Mouse (Mus musculus): ENCODE measurements at regions not wholly inside any gene's neighbourhood (a gene's known extent, or its start where the extent isn't known, plus 50 kb on each side); places are given as distances from the start of the nearest gene placed in this dataset.
A peak's percentile ranks its signal among the peaks of the same experiment; 100 is the strongest.
"Not testable (repeated sequence)": the region's sequence is repeated elsewhere in the genome, so short reads cannot be mapped to it uniquely, and the experiment has no call there.

DNA sequence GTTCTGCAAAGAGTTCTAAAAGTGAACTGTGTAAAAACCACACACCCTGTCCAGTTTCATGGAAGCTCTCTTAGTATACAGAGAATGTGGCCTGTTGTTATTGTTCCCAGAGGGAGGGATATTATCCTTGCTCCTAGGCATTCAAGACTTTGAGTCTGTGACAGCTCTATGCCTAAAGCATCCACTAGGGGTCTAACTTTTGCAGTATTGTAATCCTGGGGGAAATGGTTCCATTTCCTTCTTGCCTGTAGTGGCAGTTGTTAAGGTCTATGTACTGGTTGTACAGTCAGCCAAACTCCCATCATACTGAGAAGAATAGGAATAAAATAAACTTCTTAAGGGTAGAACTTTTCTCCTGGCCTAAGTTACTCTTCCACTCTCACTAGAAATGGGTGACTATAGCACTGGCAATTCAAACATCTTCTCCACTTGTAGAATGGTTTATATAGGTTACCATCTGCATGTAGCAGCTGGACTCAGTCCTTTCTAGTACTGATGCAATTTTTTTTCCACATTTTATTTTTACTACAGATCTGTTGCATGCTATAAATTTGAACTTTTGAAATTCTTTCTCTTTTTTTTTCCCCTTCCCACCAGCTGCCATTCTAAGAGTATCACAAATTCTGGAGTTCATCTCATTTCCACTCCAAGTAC, 51.4 kb upstream of the Dpt start:
- DNase-seq, result peak; percentile 22

DNA sequence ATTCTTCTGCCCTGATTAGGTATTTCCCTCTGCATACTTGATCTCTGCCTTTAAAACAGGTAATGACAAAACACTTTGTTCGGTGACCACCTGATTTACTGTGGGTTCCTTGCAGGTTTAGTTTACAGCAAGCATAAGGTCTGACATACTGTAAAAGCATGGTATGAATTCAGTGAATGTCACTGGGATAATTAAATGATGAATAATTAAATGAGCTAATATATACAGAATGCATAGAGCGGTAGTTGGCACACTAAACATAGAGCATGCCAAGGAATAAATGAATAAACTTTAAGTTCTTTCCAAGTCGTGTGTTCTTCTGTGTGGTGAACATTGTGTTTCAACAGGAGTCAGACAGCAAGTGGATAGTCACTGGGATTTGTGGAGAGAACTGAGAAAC, 51.9 kb upstream of the Dpt start:
- no peak for DNase-seq

DNA sequence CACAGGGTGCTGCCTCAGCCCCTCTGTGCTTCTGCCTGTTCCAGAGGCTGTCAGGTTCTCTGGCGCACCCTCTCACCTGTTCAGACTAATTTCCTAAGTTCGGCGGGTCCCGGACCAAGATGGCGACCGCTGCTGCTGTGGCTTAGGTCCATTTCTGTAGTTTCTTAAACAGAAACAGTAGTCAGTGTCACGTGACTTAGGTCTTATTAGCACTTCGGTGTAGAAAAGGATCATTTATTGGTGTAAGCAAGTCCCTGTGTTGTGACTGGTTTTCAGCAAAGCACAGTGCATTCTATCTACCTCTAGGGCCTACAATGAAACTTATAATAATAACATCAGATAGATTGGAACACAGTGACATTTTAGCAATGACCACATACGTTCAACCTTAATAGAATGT, 53.5 kb upstream of the Dpt start:
- not testable (repeated sequence) for DNase-seq

DNA sequence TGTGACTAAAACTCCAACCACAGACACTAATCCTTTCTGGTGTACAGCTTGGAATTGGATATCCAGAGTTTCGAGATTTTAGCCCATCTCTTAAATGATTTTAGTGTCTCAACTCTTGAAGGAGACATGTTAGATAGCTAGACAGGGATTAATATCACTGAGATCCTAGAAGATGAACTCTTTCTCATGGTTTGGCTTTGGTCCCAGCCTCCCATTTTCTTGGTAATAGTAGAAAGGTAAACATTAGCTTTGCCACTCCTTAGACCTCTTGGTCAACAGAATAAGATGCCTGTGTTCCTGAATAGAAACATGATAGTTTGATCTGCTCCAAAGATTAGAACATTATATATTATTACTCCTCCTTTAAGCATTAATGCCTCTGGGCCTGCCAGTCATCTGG, 60.8 kb upstream of the Dpt start:
- no peak for DNase-seq

DNA sequence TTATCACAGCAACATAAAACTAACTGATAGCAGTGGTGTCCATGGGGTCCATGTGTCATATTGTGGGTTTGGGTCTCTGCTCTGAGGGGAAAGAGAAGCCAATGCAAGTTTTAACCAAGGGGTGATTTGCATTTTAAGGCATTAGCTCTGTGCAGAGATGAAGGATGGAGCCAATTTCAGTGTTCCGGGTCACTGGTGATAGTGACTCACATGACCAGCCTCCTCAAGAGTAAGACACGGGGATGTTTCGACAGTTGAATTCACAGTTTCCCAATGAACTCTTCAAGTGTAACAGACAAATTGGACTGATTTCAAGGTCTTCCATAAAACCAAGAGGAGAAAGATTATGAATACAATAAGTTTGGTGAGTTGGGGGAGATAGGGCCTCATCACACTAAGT, 62.7 kb upstream of the Dpt start:
- DNase-seq, result no peak

DNA sequence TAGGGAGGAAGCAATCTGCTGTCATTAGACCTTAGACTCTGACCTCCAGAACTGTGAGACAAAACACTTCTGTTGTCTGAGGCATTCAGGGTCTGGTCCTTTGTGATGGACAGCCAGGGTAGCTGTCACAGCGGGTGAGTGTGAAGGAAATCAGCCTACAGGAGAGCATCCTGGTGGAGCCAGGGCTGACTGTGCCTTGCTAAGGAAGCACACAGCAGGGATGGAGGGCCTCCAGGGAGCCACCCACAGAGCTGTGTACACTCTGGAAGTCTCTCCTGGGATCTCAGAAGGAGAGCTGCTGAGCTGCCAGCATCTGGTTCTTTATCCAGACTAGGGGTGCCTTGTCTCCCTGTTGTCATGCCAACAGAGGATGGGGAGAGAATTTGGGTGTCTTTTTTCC, 74.4 kb upstream of the Dpt start:
- no peak for DNase-seq

DNA sequence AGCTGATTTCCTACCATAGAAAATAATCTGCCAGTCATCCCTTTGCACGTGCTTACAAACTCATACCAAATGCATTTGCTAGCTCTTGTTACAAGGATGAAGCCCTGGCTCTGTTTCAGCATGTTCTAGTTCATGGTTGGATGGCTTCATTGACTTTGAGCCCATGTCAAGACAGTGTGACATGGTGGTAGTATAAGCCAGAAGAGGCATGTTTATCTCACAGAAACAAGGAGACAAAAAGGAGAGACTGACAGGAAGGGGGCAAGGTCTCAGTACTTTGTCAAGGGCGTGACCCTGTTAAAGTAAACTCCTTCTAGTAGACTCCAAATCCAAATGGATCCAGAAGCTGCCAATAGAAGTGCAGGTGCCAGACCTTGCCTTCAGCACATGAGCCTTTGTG, 81.5 kb upstream of the Dpt start:
- no peak for DNase-seq

DNA sequence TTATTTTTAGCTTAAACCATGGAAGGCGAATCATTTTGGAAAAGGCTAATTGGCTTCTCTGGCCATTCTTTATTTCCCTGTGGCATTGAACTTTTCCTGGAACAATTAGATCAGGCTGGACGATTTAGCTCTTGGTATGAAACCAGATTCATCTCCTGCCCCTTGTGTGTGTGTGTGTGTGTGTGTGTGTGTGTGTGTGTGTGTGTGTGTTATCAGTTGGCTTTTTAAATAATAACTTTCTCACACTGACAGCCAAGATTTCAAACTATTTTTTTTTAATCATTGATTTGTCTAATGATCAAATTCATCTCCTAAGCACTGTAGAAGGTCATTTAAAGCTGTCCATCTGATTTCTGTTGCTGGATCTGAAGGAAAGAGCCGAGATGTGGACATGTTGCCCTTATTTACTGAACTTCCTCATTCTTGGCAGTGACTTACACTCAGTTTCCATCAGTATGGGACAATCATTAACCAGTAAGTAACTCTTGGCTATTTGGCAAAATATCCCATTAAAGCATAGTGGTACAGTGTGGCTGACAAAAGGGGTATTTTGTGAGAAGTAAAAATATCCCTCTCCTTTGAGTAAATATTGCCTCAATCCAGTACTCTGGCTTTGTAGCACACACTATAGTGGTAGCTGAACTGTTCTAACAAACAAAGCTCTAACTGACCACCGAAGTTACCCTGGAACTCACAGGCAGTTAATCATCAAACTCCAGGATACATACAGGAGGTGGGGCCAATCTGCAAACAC, 82.5 kb upstream of the Dpt start:
- no peak for DNase-seq

DNA sequence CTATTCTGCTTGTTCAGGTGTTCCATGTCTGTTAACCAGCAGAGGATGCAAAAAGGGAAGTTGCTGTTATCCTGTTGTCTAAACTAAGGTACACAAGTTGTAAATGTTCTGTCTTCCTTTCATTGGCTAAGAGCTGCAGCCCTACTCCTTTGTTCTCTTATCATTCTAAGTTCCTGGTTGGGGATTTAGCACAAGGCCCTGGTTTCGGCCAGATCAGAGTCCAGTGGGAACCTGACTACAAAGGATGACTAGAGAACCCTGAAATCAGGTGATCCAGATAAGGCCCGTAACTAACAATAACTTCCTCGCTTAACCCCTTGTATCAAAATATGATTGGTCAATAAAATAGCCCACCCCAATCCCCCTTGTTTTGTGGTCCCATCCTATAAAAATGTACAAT, 83.9 kb upstream of the Dpt start:
- DNase-seq, result no peak

DNA sequence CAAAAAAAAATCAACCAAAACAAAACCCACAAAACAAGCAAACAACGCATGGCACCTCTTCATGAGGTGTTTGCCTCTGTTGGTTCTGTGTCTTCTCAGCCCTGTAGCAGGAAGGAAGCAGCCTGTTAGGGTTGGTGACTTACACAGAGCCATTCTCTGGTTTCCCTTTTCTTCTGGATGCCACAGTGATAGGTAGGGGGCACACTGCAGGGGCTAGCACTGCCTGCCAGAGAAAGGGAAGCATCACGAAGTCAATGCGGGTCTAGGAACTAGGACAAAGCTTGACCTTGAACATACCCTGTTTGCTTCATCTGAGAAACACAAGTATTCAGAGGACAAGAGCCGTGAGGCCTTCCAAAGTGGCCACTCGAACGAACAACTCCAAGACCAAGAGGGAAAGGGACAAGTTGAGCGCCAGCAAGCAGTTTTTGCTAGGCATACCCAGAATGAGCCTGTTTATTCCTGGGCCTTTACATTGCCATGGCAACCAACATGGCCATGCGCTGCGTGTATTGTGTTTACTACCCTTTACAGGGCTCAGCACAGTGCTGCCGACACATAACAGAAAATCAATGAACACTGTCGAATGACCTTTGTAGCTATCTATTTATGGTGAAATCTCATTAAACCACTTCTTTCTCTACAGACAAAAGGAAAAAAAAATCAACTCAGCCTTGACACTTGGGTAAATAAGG, 91.9 kb upstream of the Dpt start:
- DNase-seq, result no peak

DNA sequence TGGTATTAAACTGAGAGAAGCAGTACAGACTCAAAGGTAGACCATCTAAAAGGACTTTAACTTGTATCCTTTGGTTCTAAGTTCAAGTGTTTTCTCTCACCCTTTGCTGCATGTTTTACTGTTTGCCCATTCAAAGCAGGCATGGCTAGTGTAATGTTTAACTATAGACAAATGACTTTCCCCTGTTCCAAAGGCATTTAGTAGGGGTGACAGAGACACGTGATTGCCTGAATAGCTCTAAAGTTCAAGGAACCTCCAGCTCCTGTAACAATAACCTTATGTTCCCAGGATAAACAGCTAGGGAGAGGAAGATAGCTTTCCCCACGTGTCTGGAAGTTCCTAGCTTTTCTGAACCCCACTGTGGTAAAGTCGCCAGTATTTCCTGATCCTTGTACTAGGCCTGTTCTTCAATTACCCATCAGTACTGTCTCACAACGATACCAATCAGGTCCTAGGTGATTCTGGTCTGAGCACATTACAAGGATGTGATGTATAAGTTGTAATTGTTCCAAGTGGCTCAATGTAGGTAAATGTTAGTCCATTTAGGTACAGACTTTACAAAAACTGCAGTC, 92.8 kb upstream of the Dpt start:
- DNase-seq, result no peak

DNA sequence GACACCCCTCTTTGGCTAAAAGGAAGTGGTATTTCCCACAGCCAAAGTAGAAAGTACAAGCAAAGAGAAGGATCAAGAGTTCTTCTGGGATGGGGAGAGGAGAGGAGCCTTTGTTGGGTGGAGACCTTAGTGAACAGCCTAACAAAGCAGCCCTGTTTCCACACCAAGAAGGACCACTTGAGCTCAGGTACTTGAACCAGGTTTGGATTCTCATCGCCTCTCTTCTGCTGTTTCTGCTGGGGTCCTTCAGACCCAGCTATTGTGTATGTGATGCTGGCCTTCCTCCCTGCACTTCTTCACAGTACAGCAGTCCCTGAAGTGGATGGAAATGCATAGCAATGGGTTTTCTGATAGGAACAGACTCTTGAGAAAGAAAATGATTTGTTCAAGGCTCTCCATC, 106.4 kb upstream of the Dpt start:
- no peak for DNase-seq

DNA sequence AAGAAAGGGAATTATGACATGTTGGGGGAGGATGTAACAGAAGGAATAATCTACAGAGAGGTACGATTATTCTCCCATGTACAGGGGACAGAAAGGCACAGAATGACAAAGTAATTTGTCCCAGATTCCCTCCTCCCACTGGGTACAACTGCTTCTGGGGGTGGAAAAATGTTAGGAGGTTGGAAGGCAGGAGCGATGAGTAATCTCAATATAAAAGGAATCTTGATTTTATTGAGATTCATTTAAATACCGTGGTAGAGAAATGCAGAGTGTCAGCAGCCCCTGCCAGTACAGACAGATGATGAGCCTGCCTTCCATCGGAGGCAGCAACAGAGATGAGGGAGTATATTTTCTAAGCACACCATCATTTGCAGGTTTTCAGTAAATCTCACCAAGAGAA, 107.1 kb upstream of the Dpt start:
- no peak for DNase-seq

DNA sequence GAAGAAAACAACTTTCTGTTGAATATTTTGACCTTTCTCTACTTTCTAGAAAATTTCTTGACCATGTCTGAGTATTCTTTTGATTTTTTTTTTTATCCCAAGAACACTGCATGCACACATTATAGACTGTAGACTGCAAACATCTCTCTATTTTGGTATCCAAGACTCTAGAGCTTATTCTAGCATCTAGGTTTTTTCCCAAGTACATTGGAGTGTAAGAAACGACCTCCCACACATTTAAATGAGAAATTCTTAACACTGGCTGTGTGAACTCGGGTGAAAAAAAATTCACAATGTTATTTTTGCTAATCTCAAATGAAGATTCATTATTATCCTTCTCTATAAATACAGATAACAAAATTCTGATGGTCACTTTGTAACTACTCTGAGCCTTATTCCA, 112.0 kb upstream of the Dpt start:
- no peak for DNase-seq

DNA sequence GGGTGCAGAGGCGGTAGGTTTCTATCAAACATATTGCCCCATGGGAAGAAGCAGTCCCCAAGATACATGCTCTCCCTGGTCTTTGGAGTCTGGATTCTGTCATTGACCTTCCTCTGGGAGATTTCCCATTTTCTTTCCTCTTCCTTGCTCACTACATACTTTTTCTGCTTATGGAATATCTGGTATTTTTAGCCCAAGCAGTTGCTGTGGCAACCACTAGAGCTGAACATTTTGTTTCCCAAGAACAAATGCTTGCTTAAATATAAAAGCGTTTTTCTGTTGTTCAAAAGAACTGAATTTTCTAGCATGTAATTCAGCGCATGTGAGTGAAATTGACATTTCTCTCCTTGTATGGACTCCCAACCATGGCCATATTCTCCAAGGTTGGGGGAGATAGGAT, 112.7 kb upstream of the Dpt start:
- no peak for DNase-seq

DNA sequence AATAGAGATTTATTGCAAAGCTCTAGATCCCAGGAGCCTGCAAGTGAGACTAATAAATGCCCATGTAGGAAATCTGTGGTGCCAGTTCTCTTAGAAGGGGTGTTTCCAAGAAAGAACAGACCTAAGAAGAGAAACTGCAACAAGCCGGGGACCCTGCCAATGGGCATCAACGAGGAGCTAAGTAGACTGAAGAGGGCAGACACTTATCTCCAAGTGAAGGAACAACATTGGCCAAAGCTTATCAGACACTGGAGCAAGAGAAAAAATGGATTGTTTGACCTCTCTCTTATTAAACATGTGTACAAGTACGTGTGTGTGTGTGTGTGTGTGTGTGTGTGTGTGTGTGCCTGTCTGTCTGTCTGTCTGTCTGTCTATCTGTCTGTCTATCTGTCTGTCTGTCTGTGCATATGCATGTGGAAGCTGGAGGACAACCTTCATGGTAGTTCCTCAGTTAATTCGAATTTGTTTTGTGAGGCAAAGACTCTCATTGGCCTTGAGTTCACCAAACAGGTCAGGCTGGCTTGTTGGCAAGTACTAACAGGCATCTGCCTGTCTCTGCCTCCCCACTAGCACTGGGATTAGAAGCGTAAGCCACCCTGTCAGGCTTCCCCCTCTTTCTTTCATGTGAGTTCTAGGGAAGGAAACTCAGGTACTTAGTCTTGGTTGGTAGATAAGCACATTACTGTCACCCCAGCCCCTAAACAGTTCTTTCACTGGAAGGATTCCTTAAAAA, 113.4 kb upstream of the Dpt start:
- DNase-seq, result no peak

DNA sequence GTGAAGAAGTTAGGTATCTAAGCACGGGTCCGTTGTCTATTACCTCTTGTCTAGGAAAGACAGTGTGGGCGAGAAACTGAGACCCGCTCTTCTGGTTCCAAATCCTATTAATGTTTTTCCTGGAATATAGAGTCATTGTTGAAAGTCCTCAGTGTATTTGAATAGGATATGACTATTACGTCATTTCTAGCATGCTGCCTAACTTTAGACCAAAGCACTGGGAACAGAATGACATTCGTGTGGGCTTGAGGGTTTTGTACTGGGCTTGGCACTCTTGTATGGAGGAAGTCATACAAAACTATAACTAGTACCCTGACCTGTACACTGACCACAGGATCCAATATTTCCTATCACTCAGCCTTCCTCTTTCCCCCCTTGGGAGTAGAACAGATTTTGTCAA, 114.0 kb upstream of the Dpt start:
- no peak for DNase-seq

DNA sequence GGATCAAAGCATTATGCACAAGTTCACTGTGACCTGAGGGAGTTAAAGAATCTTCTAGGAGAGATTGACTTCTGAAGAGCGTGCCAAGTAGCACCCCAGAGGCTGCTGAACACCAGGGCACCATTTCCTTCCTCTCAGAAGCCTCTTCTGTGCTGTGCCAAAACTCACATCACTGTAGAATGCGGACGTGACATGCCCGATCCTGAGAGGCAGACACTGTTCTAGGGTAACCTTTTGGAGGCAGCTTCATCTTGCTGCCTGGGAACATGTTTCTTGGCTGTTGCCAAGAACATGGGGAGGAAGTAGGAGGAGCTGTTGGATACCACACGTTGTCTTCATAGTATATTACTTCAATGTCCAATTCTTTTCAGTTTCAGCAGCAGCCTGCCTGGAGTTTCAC, 114.9 kb upstream of the Dpt start:
- DNase-seq, result no peak

DNA sequence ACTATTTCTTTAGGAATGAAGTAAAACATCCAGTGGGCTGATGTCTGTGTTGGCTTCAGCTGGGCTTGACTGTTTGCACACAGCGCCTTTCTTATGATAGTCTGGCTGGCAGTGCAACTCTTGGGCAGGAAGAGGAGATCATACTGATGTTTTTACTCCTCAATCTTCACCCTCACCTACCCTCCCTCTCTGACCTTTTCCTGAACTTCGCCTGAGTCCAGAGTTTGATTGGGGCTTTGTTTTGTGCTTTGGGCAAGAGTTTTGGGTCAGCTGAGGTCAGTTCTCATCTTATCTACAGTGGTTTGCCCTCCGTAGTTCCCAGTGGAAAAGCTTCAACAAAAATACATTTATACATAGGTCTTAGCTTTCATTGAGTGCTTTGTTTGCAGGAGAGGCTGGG, 118.1 kb upstream of the Dpt start:
- no peak for DNase-seq

DNA sequence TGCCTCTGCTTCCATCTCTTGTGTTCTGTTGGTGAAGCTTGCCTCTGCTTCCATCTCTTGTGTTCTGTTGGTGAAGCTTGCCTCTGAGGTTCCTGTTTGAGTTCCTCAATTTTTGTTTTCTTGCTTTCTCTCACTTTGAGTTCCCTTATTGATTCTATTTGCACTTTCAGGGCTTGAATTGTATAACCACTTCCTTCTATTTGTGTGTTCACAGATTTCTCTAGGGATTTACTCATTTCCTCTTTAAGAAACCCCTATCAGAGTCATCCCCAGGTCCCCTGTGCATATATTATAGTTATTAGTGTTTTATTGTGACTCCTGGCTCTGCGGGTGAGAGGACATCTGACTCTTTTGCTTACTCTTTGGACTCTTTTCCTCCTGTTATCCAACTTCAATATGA, 144.2 kb upstream of the Dpt start:
- no peak for DNase-seq

DNA sequence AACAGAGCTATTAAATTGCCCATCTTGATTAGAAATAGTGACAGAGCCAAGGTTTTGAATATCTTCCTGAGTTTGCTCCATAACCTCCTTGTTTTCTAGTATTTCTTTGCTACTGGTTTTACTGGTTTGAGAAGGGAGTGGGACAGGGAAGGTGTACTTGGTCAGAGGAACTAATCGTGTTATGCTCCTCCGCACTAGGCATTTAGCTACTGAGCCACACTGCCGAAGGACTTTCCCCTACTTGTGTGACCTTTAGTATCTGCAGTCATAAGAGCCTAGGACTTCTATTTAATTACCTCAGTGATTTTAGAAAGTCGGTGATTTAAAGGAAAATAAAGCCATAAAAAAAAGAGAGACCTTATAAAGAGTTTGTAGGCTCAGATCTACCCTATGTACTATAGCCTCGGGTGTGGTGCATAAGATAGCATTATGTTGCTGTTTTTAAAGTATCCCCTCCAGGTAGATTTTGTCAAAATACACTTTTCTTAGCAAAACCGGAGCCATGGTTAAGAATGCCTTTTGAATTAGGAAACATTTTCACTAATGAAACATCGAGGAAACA, 158.5 kb upstream of the Dpt start:
- no peak for DNase-seq

DNA sequence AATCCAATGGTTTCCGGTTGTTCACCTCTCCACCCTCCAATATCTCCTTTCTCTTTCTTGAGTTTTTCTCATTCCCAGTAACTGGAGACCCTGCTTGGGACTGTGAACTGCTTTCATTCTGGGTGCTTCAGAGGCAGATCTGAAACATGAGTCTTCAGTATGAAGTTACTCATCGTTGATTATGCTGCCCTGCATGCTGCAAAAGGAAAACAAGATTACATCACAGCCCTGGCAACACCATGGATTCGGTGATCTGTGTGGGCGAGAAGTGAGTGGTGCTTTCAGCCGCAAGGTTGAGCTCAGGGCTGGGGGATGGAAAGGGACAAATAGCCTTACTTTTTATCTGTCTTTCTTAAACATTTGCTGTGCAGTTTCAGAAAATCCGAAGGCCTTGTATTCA, 164.8 kb upstream of the Dpt start:
- no peak for DNase-seq

DNA sequence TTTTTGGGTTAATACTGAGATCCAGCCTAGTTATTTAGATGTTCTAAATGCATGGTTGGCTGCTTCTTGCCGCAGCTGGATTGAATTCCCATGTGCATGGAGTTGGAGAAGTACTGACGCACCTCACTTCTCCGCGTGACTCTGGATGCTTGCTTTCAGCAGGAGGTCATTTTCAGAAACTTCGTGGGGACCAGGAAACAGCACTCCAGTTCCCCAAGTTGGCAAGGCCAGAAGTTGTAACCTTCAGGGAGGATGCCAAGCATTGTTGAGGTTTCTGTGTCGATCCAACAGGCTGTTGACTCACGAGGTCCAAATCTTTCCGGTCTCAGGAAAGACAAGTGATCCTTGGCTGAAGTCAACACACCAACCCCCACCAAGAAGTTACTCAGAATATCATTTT, 167.6 kb upstream of the Dpt start:
- no peak for DNase-seq

All from cerebellum, adult 9-11 months (tissue).